In the genomic region with DNA sequence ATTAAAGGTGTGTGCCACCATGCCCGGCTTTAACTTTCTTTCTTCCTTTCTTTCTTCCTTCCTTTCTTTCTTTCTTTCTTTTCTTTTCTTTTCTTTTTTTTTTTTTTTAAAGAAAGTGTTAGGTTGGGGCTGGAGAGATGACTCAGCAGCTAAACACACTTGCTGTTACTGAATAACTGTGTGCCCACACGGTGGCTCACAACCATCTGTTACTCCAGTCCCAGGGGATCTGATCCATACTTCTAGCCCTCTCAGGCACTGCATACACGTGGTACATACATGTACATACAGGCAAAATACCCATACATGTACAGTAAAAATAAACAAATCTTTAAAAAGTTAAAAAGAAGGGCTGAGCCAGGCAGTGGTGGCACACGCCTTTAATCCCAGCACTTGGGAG, we compare ENCODE assay signal across 18 mouse cellular contexts. TPM values are rescaled to one million over a fixed set of nuclear protein-coding genes. Genes with fewer than 3 reads are reported as not detected.
DNase-seq lines count a peak whose midpoint lies in the region; ATAC-seq lines count a peak whose summit lies in the region.
"Had no signal": no experiment of that assay in that cellular context is flagged by ENCODE, and none has a peak within 500 bp of the region (broad histone marks: within the 10 kb centered on the region; RNA-seq: fewer than 3 reads in every experiment).

No protein-coding gene starts in this region.

- no peak for ATAC-seq in megakaryocyte, adult 5-6 weeks (ENCODE audit: poor library complexity, severe bottlenecking)
- ATAC-seq: activated CD4-positive, CD25-positive, alpha-beta regulatory T cell, adult 4 months; CD4-positive, CD25-positive, alpha-beta regulatory T cell, adult 4 months; forebrain, embryonic 15.5 days had no signal

- peak; percentile 38 to 45 for DNase-seq in frontal cortex, postnatal 36 days (ENCODE audit: low spot score in 2 of 2)
- no peak for DNase-seq in frontal cortex, postnatal 14 days (ENCODE audit: low spot score in 2 of 2)
- DNase-seq in layer of hippocampus, adult 9-11 months = peak; percentile 40
- no peak for DNase-seq in layer of hippocampus, adult 9-10 months (ENCODE audit: low spot score)
- peak; percentile 48 for DNase-seq in right cerebral cortex, postnatal 25 days
- DNase-seq in right cerebral cortex, postnatal 10 days (ENCODE audit: low spot score in 2 of 2) = no peak
- peak; percentile 83 for DNase-seq in brain, adult 2 months (ENCODE audit: low read depth, low spot score)
- DNase-seq: adrenal gland, postnatal 14 days; cerebellum, adult 2 months; cerebellum, postnatal 10 days; gastrocnemius, postnatal 36 days; heart, adult 11 months; heart, postnatal 36 days had no signal

RNA-seq across cellular contexts. Expression of gene Smpd4, which starts 7.8 kb away (rescaled TPM):
- 35.2 and 35.7 TPM in 2 replicates for total RNA-seq in megakaryocyte, adult 5-6 weeks (2015)
- total RNA-seq in megakaryocyte, adult 5-6 weeks (2017) = 27.0 and 31.0 TPM in 2 replicates

RNA-seq across cellular contexts. Expression of gene Slc7a4, which starts 28.4 kb away (rescaled TPM):
- not detected in 2 replicates for total RNA-seq in megakaryocyte, adult 5-6 weeks (2015)
- 0.40 TPM in 1 of 2 replicates, not detected in the other for total RNA-seq in megakaryocyte, adult 5-6 weeks (2017)

RNA-seq across cellular contexts. Expression of gene Ccdc74a, which starts 34.9 kb away (rescaled TPM):
- total RNA-seq in megakaryocyte, adult 5-6 weeks (2015) = 0.36 TPM in 1 of 2 replicates, not detected in the other
- not detected in 2 replicates for total RNA-seq in megakaryocyte, adult 5-6 weeks (2017)

RNA-seq across cellular contexts. Expression of gene P2rx6, which starts 49.7 kb away (rescaled TPM):
- total RNA-seq in megakaryocyte, adult 5-6 weeks (2015) = not detected in 2 replicates
- total RNA-seq in megakaryocyte, adult 5-6 weeks (2017) = not detected in 2 replicates

RNA-seq across cellular contexts. Expression of gene Lrrc74b, which starts 50.3 kb away (rescaled TPM):
- not detected in 2 replicates for total RNA-seq in megakaryocyte, adult 5-6 weeks (2015)
- total RNA-seq in megakaryocyte, adult 5-6 weeks (2017) = not detected in 2 replicates
- total RNA-seq: adrenal gland, adult 18-20 months had no signal

Comparison
In these comparisons a context has a peak if more than half of its experiments do, and no peak if none do; other contexts are left out.
1. DNase-seq: peak in frontal cortex, postnatal 36 days (2 of 2), layer of hippocampus, adult 9-11 months (single experiment), right cerebral cortex, postnatal 25 days (single experiment) and brain, adult 2 months (single experiment); none in frontal cortex, postnatal 14 days (0 of 2), layer of hippocampus, adult 9-10 months (single experiment) and right cerebral cortex, postnatal 10 days (0 of 2).